Mouse (Mus musculus) heart, embryonic 16.5 days (tissue): ENCODE measurements around the gene Preb. TPM values are rescaled to one million over a fixed set of nuclear protein-coding genes. Genes with fewer than 3 reads are reported as not detected.

ENCODE experiments used
- ATAC-seq: fragments of 200-750 bp; cut with Nextera tagmentation; replicated peaks from 2 replicates; pipeline ENCODE4 v1.8.0; 2017; ENCODE audit warnings: moderate number of reproducible peaks; ENCODE audit not compliant: insufficient read depth, low FRiP score; ENCODE audit errors: extremely low read depth
- H3K27ac ChIP-seq: fragments of 300-500 bp; sonication (generic); 2 replicates; pipeline ENCODE4 v1.5.1; 2014; ENCODE audit warnings: mild to moderate bottlenecking, low read length, control low read depth, moderate library complexity
- H3K27me3 ChIP-seq: fragments of 300-500 bp; sonication (generic); 2 replicates; pipeline ENCODE4 v1.6.1; 2014; ENCODE audit warnings: low read length, mixed read lengths; ENCODE audit not compliant: control insufficient read depth, insufficient read depth
- H3K36me3 ChIP-seq: fragments of 300-500 bp; sonication (generic); 2 replicates; pipeline ENCODE4 v1.6.1; 2014; ENCODE audit not compliant: control insufficient read depth, insufficient read depth
- H3K4me1 ChIP-seq: fragments of 300-500 bp; sonication (generic); 2 replicates; pipeline ENCODE4 v1.6.1; 2014; ENCODE audit warnings: low read length, mixed read lengths; ENCODE audit not compliant: control insufficient read depth, insufficient read depth
- H3K4me2 ChIP-seq: fragments of 300-500 bp; sonication (generic); 2 replicates; pipeline ENCODE4 v1.6.1; 2014; ENCODE audit warnings: low read depth, mild to moderate bottlenecking, control low read depth, low read length
- H3K4me3 ChIP-seq: fragments of 300-500 bp; sonication (generic); 2 replicates; pipeline ENCODE4 v1.5.1; 2014; ENCODE audit warnings: mild to moderate bottlenecking, control low read depth, low read length
- H3K9ac ChIP-seq: fragments of 300-500 bp; sonication (generic); 2 replicates; pipeline ENCODE4 v1.6.1; 2014; ENCODE audit warnings: low read length, control low read depth
- H3K9me3 ChIP-seq: fragments of 300-500 bp; sonication (generic); replicated peaks from 2 replicates; pipeline ENCODE4 v1.6.1; 2016; ENCODE audit warnings: low read length; ENCODE audit not compliant: control insufficient read depth
- WGBS: fragments of 180-500 bp; shearing (Covaris S2); extraction: QIAGEN DNeasy Blood & Tissue Kit; methylation state at CpG from one replicate; pipeline ENCODE4 v1.1.7; 2014; 5-methylcytosine and 5-hydroxymethylcytosine counted together
- polyA plus RNA-seq: library from polyadenylated mRNA; unstranded; fragments of >200 nt; fragmentation: Nextera tagmentation; extraction: Ambion mirVana; gene quantifications from 2 replicates; pipeline ENCODE4 v1.2.1, GENCODE M21; 2015

Preb gene
- polyA plus RNA-seq, 1 experiment from 2014 or later: 95.9 TPM

DNA sequence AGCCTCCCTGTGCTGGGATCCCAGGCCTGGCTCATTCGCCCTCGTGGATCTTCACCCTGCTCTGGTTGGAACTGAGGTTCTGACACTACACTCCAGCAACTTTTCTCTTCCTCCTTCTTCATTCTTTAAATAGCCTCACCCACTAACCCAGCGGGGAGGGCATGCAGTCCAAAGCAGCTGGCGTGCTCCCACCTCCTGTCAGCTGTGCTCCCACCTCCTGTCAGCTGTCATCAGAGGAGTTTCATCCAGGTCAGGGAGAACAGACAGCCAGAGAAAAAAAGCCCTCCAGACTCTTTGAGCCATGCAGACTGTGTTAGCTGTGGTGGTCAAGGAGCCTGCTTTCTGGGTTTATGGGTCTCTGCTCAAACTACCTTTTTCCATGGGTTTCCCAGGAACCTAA lies 28.8 kb downstream of the Preb start:
- Histone ChIP-seq H3K4me1 (0 out of 2 replicates have a peak, but pooled peaks cover 4% of the 10 kb centered on the region), H3K4me2 (no peak overlapping the region), H3K9me3 (no peaks in the 10 kb centered on the region), H3K36me3 (no peaks in the 10 kb centered on the region), H3K27ac (no peak overlapping the region), H3K9ac (no peak overlapping the region), H3K4me3 (no peak overlapping the region), H3K27me3 (no peaks in the 10 kb centered on the region)
- 49% methylated on average over 4 of the region's 4 CpGs for WGBS
- ATAC-seq: no peak

DNA sequence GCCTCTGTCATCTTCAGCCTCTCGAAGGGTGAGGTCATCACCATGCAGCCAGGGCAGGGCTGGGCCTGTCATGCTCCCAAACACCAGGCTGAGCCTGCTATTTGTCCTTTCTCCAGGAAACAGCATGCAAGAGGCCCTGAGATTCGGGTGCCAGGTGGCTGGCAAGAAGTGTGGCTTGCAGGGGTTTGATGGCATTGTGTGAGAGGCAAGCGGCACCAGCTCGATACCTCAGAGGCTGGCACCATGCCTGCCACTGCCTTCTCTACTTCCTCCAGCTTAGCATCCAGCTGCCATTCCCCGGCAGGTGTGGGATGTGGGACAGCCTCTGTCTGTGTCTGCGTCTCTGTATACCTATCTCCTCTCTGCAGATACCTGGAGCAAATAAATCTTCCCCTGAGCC lies 29.3 kb downstream of the Preb start:
- WGBS: 80% methylated on average over 6 of the region's 6 CpGs
- H3K9me3 ChIP-seq: no peaks in the 10 kb centered on the region
- no peak overlapping the region for H3K27ac ChIP-seq
- no peak overlapping the region for H3K4me2 ChIP-seq
- no peak overlapping the region for H3K9ac ChIP-seq
- H3K36me3 ChIP-seq: no peaks in the 10 kb centered on the region
- no peaks in the 10 kb centered on the region for H3K27me3 ChIP-seq
- ATAC-seq: no peak
- 0 out of 2 replicates have a peak, but pooled peaks cover 4% of the 10 kb centered on the region for H3K4me1 ChIP-seq
- no peak overlapping the region for H3K4me3 ChIP-seq

DNA sequence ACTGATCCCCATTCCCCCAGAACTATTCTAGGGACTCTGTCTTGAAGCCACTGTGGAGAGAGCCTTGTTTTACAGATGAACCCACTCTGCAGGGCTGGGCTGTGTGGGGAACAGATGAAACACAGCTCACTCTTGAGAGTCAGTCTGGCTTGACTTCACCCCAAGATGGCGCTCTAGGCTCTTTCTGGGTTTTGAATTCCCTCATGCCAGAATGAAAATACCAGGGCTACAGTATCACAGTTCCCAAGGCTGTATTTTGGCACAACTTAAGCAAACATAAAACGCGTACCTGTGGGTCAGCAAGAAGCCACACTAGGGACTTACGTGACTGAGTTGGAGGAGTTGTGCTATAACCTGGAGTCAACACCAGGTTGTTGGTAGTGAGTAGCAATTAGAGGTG lies 30.0 kb downstream of the Preb start:
- no peaks in the 10 kb centered on the region for H3K36me3 ChIP-seq
- H3K27me3 ChIP-seq: no peaks in the 10 kb centered on the region
- H3K9me3 ChIP-seq: no peaks in the 10 kb centered on the region
- no peak overlapping the region for H3K9ac ChIP-seq
- no peak overlapping the region for H3K4me3 ChIP-seq
- no peak overlapping the region for H3K4me2 ChIP-seq
- H3K4me1 ChIP-seq: 0 out of 2 replicates have a peak, but pooled peaks cover 4% of the 10 kb centered on the region
- no peak overlapping the region for H3K27ac ChIP-seq
- WGBS: 42% methylated on average over 4 of the region's 4 CpGs
- ATAC-seq: peak; percentile 62; the same call in 1 of the 2 replicates

DNA sequence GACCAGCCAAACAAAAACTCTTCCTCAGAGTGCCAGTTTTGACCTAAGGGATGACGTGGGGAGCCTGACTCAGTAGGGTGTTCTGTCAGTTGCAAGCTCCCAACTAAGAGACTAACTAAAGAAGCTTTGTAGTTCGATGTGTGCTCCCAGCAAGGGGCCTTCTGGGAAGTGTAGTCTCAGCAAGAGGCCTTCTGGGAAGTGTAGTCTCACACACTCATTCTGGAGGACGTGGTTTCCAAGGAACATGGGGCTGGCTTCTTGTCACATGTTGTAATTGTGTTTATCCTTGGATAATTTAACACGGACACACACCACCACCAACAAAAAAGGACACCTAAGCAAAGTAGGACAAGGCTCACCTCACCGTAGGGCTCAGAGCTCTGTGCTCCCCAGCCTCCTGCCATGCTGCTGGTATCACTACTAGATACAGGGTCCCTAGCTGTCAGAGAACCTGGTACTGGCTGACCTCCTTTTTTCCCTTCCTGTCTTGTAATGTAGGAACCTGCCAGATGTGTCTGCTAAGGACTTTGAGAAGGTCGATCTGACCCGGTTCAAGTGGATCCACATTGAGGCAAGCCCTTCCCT lies 32.1 kb downstream of the Preb start:
- no peaks in the 10 kb centered on the region for H3K27me3 ChIP-seq
- ATAC-seq: no peak
- no peak overlapping the region; the same call in 1 of the 2 replicates for H3K4me3 ChIP-seq
- no peak overlapping the region for H3K9ac ChIP-seq
- WGBS: 39% methylated on average over 7 of the region's 7 CpGs
- no peaks in the 10 kb centered on the region for H3K36me3 ChIP-seq
- H3K4me1 ChIP-seq: peaks cover 4% of the 10 kb centered on the region; the same call in 1 of the 2 replicates
- H3K4me2 ChIP-seq: peak overlapping the region; percentile 40
- no peak overlapping the region for H3K27ac ChIP-seq
- no peaks in the 10 kb centered on the region for H3K9me3 ChIP-seq

DNA sequence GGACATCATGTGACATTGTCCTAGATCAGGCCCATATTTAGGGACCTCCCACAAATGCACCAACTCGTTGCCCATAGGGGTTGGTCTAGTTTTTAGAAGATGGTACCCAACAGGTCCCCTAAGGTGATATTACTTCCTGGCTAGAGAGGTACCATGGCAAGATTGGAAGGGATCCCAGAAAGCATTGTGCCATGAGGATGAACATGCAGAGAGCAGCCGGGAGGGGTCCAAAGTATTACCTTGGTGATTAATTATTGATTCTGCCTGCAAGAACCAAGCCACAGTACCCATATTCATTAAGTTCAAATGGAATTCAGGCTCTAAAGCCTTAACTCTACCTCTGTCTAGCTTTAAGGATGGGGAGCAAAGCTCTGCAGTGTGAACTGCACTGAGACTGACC lies 34.1 kb downstream of the Preb start:
- no peak for ATAC-seq
- Histone ChIP-seq H3K9ac (no peak overlapping the region), H3K4me3 (no peak overlapping the region), H3K27ac (no peak overlapping the region), H3K4me1 (peaks cover 13% of the 10 kb centered on the region), H3K36me3 (no peaks in the 10 kb centered on the region), H3K4me2 (no peak overlapping the region), H3K27me3 (no peaks in the 10 kb centered on the region), H3K9me3 (no peaks in the 10 kb centered on the region)
- 81% methylated on average over 2 of the region's 2 CpGs for WGBS

DNA sequence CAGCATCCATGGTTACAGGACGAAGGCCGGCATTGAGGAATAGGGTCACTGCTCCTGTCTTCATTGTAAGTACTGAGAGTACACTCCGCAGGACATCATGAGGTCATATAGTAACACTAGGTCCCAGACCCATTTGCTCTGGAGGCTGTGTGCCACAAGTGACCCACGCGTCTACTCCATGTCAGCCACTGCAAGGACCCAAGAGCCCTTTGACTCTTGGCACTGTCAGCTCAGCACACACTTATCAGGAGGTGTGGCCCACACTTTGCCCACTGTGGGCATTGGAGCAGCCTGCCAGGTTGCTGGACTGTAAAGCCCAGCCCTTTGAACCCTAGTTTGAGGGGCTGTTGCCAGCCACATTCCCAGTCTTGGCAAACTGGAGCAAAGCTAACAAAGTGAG lies 34.9 kb downstream of the Preb start:
- Histone ChIP-seq H3K4me3 (no peak overlapping the region), H3K9ac (no peak overlapping the region), H3K27me3 (no peaks in the 10 kb centered on the region), H3K4me2 (no peak overlapping the region), H3K4me1 (peaks cover 18% of the 10 kb centered on the region), H3K36me3 (no peaks in the 10 kb centered on the region; the same call in 1 of the 2 replicates), H3K27ac (no peak overlapping the region), H3K9me3 (no peaks in the 10 kb centered on the region)
- ATAC-seq: no peak
- WGBS: 85% methylated on average over 5 of the region's 5 CpGs

DNA sequence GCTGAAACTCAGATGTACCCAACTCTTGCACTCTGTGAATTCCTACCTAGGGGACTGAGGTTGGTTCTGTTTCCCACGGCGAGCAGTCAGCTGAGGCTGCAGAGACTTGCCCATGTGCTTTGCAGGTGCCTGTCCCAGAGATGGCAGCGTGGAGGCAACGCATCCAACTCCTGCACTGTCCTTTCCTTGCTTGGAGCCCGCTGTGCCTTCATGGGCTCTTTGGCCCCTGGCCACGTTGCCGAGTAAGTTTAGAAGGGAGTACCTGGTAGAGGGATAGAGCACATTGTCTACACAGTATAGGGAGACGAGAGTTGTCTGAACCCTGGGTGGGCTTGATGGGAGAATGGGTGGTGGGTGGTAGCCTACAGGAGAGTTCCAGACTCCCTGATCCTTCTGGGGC lies 35.5 kb downstream of the Preb start:
- Histone ChIP-seq H3K27ac (no peak overlapping the region), H3K4me2 (no peak overlapping the region), H3K4me1 (peaks cover 18% of the 10 kb centered on the region), H3K4me3 (no peak overlapping the region), H3K9ac (no peak overlapping the region), H3K27me3 (no peaks in the 10 kb centered on the region), H3K9me3 (no peaks in the 10 kb centered on the region), H3K36me3 (no peaks in the 10 kb centered on the region; the same call in 1 of the 2 replicates)
- 78% methylated on average over 8 of the region's 8 CpGs for WGBS
- ATAC-seq: no peak

DNA sequence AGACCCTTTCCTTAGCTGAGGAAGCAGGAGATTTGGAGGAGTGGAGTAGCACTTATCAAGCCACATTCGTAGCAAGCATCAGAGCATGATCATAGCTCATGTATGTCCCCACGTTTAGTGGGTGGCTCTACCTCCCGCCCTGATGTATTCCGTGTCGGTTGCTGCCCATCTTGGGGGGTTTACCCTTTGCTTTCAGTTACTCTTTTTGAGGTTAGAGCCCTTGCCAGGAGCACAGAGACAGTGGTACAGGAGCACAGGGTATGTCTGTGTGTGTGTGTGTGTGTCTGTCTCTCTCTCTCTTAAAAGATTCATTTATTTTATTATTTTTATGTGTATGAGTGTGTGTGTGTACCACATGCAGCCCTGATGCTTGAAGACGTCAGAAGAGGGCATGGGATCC lies 37.0 kb downstream of the Preb start:
- Histone ChIP-seq H3K4me2 (peak overlapping the region; percentile 73; the same call in 1 of the 2 replicates), H3K9ac (no peak overlapping the region)
- WGBS: 70% methylated on average over 6 of the region's 6 CpGs

DNA sequence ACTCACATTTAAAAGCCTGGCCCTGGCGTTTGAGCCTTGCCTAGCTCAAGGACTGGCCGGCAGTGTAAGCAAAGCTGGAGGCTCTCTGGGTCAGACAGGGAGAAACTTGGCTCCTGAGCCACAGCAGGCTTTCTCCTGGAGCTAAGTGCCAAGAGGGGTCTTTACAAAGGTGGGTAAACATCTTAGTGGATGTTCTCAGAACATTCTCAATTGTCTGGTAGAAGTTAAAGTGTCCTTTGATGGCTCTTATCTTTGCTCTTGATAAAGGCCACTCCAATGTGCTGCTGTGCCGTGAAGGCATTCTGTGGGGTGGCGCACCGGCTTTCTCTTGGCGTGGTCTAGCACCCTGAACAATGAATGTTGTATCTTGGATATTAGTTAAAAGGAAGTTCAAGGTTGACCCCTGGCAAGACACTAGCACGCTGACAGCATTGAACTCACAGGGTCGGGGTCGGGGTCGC lies 37.5 kb downstream of the Preb start:
- ATAC-seq: no peak
- peak overlapping the region; percentile 73 for H3K4me2 ChIP-seq
- H3K27ac ChIP-seq: no peak overlapping the region
- peak overlapping the region; percentile 71; the same call in 1 of the 2 replicates for H3K4me3 ChIP-seq
- no peak overlapping the region for H3K9ac ChIP-seq
- 47% methylated on average over 10 of the region's 10 CpGs for whole genome bisulfite sequencing
- peaks cover 5% of the 10 kb centered on the region for H3K36me3 ChIP-seq
- peaks cover 18% of the 10 kb centered on the region for H3K4me1 ChIP-seq
- H3K9me3 ChIP-seq: no peaks in the 10 kb centered on the region
- no peaks in the 10 kb centered on the region for H3K27me3 ChIP-seq

More for the DNA sequence above, 37.0 kb downstream of the Preb start:
- Histone ChIP-seq H3K27ac (no peak overlapping the region), H3K4me3 (no peak overlapping the region), H3K36me3 (peaks cover 5% of the 10 kb centered on the region), H3K9me3 (no peaks in the 10 kb centered on the region), H3K4me1 (peaks cover 18% of the 10 kb centered on the region), H3K27me3 (no peaks in the 10 kb centered on the region)
- no peak for ATAC-seq
